Mouse (Mus musculus): ENCODE results near the gene H3f3a. TPM values are rescaled to one million over a fixed set of nuclear protein-coding genes. Genes with fewer than 3 reads are reported as not detected.

Gene H3f3a
- total and polyA plus RNA-seq, 2 experiments from 2014 or later: 2,464 to 3,587 TPM

DNA sequence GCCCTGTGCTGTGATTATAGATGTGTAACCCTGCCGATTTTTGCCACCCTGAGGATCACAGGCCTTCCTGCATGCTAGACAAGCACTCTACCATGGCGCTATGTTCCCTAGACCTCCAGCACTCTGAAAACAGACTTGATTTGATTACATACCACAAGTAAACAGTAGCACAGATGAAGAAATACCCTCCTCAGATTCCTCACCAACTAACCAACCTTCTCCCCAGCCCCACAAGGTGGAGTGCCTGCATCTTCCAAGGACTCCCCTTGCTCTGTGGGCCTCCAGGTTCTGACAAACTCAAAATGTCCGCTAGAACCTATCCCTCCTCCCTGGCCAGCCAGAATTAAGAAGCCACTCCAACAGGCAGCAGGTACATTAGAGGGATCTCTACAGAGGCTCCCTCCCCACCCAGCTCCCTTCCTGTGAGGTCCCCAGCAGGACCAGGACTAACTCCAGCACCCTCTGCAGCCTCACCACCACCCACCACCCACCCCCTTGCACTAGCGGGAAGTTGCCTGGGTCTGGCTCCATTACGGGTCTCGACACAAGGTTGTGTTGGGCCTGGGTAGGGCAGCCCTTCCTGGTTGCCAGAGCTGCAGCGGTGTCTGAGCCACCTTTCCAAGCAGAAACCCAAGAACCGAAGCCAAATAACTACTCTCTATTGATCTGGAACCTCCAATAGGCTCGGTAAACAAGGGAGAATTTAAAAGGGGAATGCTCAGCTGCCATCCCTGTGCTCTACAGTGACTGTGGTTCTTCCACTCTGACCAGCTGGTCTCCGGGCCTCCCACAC lies 46.0 kb downstream of the H3f3a start:
- peak; percentile 32 for DNase-seq
- Histone ChIP-seq H3K27me3 (ENCODE audit: insufficient read depth, low read length) (peaks cover 4% of the 10 kb centered on the region; the same call in 1 of the 2 replicates), H3K9ac (peak overlapping the region; percentile 70), H3K4me3 (ENCODE audit: low read depth, low read length) (peak overlapping the region; percentile 44), H3K4me2 (ENCODE audit: low read depth) (peak overlapping the region; percentile 80), H3K9me3 (ENCODE audit: low read length) (no peaks in the 10 kb centered on the region), H3K36me3 (ENCODE audit: insufficient read depth) (no peaks in the 10 kb centered on the region), H3K4me1 (ENCODE audit: insufficient read depth) (0 out of 2 replicates have a peak, but pooled peaks cover 3% of the 10 kb centered on the region), H3K27ac (ENCODE audit: low read depth, low read length) (peak overlapping the region; percentile 66)
- no peak for TF ChIP-seq CTCF (IDR thresholded peaks at IDR 0.05; ENCODE audit: low read depth)
- peak; percentile 25 for ATAC-seq
- WGBS: 20% methylated on average over 10 of the region's 10 CpGs

DNA sequence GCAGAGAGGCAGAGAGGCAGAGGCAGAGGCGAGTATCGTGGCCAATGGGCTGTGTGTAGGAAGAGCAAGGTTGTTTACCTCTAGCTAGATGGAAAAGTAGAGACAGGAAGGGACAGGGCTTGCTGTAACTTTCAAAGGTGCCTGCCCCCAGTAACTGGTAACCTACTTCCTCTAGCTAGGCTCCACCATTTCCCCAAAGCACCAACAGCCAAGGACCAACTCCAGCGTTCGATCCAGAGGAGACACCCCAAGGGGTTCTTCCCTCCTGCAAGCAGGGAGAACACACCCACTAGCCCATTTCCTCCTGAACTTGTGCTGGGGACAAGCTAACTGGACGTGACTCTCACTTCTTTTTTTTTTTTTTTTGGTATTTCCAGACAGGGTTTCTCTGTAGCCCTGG lies 47.2 kb downstream of the H3f3a start:
- no peak for ATAC-seq
- Histone ChIP-seq H3K4me1 (ENCODE audit: insufficient read depth) (0 out of 2 replicates have a peak, but pooled peaks cover 3% of the 10 kb centered on the region), H3K9ac (no peak overlapping the region), H3K4me2 (ENCODE audit: low read depth) (no peak overlapping the region), H3K36me3 (ENCODE audit: insufficient read depth) (no peaks in the 10 kb centered on the region), H3K27ac (ENCODE audit: low read depth, low read length) (no peak overlapping the region), H3K9me3 (ENCODE audit: low read length) (no peaks in the 10 kb centered on the region), H3K4me3 (ENCODE audit: low read depth, low read length) (no peak overlapping the region), H3K27me3 (ENCODE audit: insufficient read depth, low read length) (peaks cover 4% of the 10 kb centered on the region; the same call in 1 of the 2 replicates)
- TF ChIP-seq CTCF (IDR thresholded peaks at IDR 0.05; ENCODE audit: low read depth): no peak
- DNase-seq: no peak
- 71% methylated on average over 5 of the region's 5 CpGs for WGBS

DNA sequence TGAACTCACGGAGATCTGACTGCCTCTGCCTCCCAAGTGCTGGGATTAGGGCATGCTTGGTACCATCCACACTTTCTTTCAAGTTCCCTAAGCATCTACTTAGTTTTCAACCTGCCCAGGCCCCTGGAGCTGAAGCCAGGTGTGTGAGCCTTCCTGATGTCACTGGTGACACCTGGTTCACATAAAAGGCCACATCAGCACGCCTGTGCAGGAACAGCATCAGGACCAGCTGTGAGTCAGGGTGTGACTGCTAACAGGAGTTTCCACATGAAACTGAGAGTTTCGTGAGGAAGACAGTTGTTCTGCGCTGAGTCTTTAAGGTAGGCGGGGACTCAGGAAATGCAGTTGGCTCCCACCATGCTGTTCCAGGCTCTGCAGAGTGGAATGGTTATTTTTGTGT lies 48.4 kb downstream of the H3f3a start:
- H3K4me2 ChIP-seq (ENCODE audit: low read depth): no peak overlapping the region
- H3K27ac ChIP-seq (ENCODE audit: low read depth, low read length): no peak overlapping the region
- ATAC-seq (no peak), DNase-seq (no peak)
- H3K9ac ChIP-seq: no peak overlapping the region
- H3K36me3 ChIP-seq (ENCODE audit: insufficient read depth): no peaks in the 10 kb centered on the region
- H3K4me3 ChIP-seq (ENCODE audit: low read depth, low read length): no peak overlapping the region
- WGBS: 89% methylated on average over 5 of the region's 5 CpGs
- H3K27me3 ChIP-seq (ENCODE audit: insufficient read depth, low read length): peaks cover 4% of the 10 kb centered on the region; the same call in 1 of the 2 replicates
- no peaks in the 10 kb centered on the region for H3K9me3 ChIP-seq (ENCODE audit: low read length)
- 0 out of 2 replicates have a peak, but pooled peaks cover 3% of the 10 kb centered on the region for H3K4me1 ChIP-seq (ENCODE audit: insufficient read depth)
- TF ChIP-seq CTCF (IDR thresholded peaks at IDR 0.05; ENCODE audit: low read depth): no peak

DNA sequence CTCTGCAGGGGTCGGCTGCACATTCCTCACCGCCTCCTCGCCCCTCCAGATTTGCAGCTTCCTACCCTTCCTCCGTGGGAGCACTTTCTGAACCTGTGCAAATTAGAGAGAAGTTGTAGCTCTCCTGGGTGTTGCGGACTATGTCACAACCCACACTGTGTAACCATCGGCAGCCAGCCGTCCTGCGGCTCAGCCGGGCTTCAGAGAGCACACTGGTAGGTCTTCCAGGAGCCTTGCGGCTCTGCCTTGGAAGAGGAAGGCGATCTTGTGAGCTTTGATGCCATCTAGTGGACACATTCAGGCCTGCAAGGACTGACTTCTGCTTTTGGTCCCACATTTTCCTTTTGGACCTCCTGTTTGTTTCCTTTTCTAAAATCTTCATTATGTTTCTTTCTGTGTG lies 49.9 kb downstream of the H3f3a start:
- H3K9me3 ChIP-seq (ENCODE audit: low read length): no peaks in the 10 kb centered on the region
- peaks cover 4% of the 10 kb centered on the region; the same call in 1 of the 2 replicates for H3K27me3 ChIP-seq (ENCODE audit: insufficient read depth, low read length)
- peak; percentile 70 for ATAC-seq
- H3K4me3 ChIP-seq (ENCODE audit: low read depth, low read length): peak overlapping the region; percentile 41
- H3K4me2 ChIP-seq (ENCODE audit: low read depth): peak overlapping the region; percentile 75
- peak; percentile 92 for DNase-seq
- H3K27ac ChIP-seq (ENCODE audit: low read depth, low read length): no peak overlapping the region
- TF ChIP-seq CTCF (IDR thresholded peaks at IDR 0.05; ENCODE audit: low read depth): peak; percentile 95
- H3K36me3 ChIP-seq (ENCODE audit: insufficient read depth): no peaks in the 10 kb centered on the region
- 2% methylated on average over 11 of the region's 11 CpGs for WGBS
- 0 out of 2 replicates have a peak, but pooled peaks cover 3% of the 10 kb centered on the region for H3K4me1 ChIP-seq (ENCODE audit: insufficient read depth)
- peak overlapping the region; percentile 45 for H3K9ac ChIP-seq

DNA sequence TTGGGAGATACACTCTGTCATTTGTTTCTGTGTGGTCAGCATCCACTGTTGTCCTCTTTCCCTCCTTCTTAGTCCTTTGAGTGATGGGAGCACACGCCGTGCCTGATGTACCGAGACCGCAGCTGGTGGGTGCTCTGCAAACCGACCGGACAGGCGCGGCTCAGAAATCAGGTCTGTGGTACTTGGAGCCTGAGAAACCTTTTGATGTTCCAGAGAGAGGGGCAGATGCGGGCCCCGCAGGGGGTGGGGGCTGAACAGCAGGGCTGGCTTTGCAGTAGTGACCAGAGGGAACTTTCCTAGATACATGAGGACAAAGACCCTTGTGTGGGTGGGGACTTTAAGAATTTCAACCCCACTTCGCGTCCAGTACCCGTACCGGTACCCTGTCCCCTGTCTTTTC lies 50.4 kb downstream of the H3f3a start:
- Histone ChIP-seq H3K27ac (ENCODE audit: low read depth, low read length) (no peak overlapping the region), H3K4me1 (ENCODE audit: insufficient read depth) (0 out of 2 replicates have a peak, but pooled peaks cover 3% of the 10 kb centered on the region), H3K4me2 (ENCODE audit: low read depth) (peak overlapping the region; percentile 75), H3K27me3 (ENCODE audit: insufficient read depth, low read length) (peaks cover 4% of the 10 kb centered on the region; the same call in 1 of the 2 replicates), H3K9ac (peak overlapping the region; percentile 45; the same call in 1 of the 2 replicates), H3K9me3 (ENCODE audit: low read length) (no peaks in the 10 kb centered on the region), H3K4me3 (ENCODE audit: low read depth, low read length) (peak overlapping the region; percentile 41), H3K36me3 (ENCODE audit: insufficient read depth) (no peaks in the 10 kb centered on the region)
- no peak for TF ChIP-seq CTCF (IDR thresholded peaks at IDR 0.05; ENCODE audit: low read depth)
- WGBS: 18% methylated on average over 14 of the region's 14 CpGs
- ATAC-seq (peak; percentile 7; the same call in 1 of the 2 replicates), DNase-seq (no peak)

DNA sequence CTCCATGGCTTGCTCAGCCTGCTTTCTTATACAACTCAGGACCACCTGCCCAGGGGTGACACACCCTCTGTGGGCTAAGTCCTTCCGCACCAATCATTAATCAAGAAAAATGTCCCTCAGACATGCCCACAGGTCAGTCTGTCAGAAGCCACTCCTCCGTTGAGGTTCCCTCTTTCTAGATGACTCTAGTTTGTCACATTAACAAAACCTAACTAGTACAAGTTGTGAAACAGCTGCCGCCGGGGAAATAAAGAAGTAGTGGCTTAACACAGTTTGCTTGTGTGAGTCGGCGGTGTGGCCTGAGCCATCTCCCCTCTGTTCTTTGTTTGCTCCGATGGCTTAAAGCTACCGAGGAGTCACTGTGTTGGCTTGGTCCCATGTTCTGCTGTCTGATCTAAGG lies 51.1 kb downstream of the H3f3a start:
- TF ChIP-seq CTCF (IDR thresholded peaks at IDR 0.05; ENCODE audit: low read depth): no peak
- no peak for DNase-seq
- ATAC-seq: no peak
- Histone ChIP-seq H3K9me3 (ENCODE audit: low read length) (no peaks in the 10 kb centered on the region), H3K36me3 (ENCODE audit: insufficient read depth) (no peaks in the 10 kb centered on the region), H3K27ac (ENCODE audit: low read depth, low read length) (no peak overlapping the region), H3K4me3 (ENCODE audit: low read depth, low read length) (no peak overlapping the region), H3K9ac (no peak overlapping the region), H3K4me1 (ENCODE audit: insufficient read depth) (0 out of 2 replicates have a peak, but pooled peaks cover under 1% of the 10 kb centered on the region), H3K4me2 (ENCODE audit: low read depth) (no peak overlapping the region), H3K27me3 (ENCODE audit: insufficient read depth, low read length) (peaks cover 4% of the 10 kb centered on the region; the same call in 1 of the 2 replicates)
- WGBS: 82% methylated on average over 8 of the region's 8 CpGs

DNA sequence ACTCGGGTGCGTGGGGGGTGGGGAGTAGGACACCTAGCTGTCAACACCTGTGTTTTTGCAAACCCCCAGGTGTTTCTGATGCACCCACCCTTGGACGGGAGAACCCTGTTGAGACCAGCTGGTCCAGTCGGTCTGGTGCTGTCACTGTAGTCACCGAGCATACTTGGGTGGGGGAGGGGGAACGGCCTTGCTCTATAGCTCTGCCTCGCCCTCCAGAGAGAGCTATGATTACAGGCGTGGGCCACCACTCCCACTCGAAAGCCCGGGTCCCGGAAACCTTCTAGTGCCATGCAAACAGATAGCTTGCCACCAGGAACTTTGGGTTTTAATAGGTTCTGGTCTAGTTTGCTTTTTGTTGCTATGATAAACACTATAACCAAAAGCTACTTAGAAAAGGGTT lies 51.6 kb downstream of the H3f3a start:
- 86% methylated on average over 11 of the region's 11 CpGs for WGBS
- ATAC-seq (no peak), DNase-seq (no peak)

More for the DNA sequence above, 51.6 kb downstream of the H3f3a start:
- Histone ChIP-seq H3K36me3 (ENCODE audit: insufficient read depth) (no peaks in the 10 kb centered on the region), H3K27ac (ENCODE audit: low read depth, low read length) (no peak overlapping the region), H3K9ac (no peak overlapping the region), H3K9me3 (ENCODE audit: low read length) (no peaks in the 10 kb centered on the region), H3K4me2 (ENCODE audit: low read depth) (no peak overlapping the region), H3K4me3 (ENCODE audit: low read depth, low read length) (no peak overlapping the region), H3K4me1 (ENCODE audit: insufficient read depth) (no peaks in the 10 kb centered on the region), H3K27me3 (ENCODE audit: insufficient read depth, low read length) (peaks cover 4% of the 10 kb centered on the region; the same call in 1 of the 2 replicates)
- TF ChIP-seq CTCF (IDR thresholded peaks at IDR 0.05; ENCODE audit: low read depth): no peak
